Mouse (Mus musculus) forebrain, embryonic 11.5 days (tissue): ENCODE results near the gene Gm8332. TPM values are rescaled to one million over a fixed set of nuclear protein-coding genes. Genes with fewer than 3 reads are reported as not detected.
"Not testable (repeated sequence)": the region's sequence is repeated elsewhere in the genome, so short reads cannot be mapped to it uniquely, and the experiment has no call there.

Source experiments
- ATAC-seq: fragments of 200-750 bp; cut with Nextera tagmentation; replicated peaks from 2 replicates; pipeline ENCODE4 v1.8.0; 2017; ENCODE audit warnings: moderate TSS enrichment; ENCODE audit not compliant: low FRiP score
- DNase-seq: peaks from one replicate; pipeline ENCODE4 v3.0.0-alpha.2; 2017; ENCODE audit warnings: low spot score
- H3K27ac ChIP-seq: fragments of 300-500 bp; sonication (generic); 2 replicates; pipeline ENCODE4 v1.5.1; 2014; ENCODE audit warnings: low read depth, low read length
- H3K27me3 ChIP-seq: fragments of 300-500 bp; sonication (generic); 2 replicates; pipeline ENCODE4 v1.6.1; 2014; ENCODE audit warnings: mild to moderate bottlenecking, low read length, mixed read lengths; ENCODE audit not compliant: control insufficient read depth, insufficient read depth
- H3K36me3 ChIP-seq: fragments of 300-500 bp; sonication (generic); 2 replicates; pipeline ENCODE4 v1.6.1; 2014; ENCODE audit warnings: mild to moderate bottlenecking, low read length, moderate library complexity, mixed read lengths; ENCODE audit not compliant: control insufficient read depth, insufficient read depth
- H3K4me1 ChIP-seq: fragments of 300-500 bp; sonication (generic); replicated peaks from 2 replicates; pipeline ENCODE4 v1.6.1; 2014; ENCODE audit warnings: low read length, mixed read lengths; ENCODE audit not compliant: control insufficient read depth, insufficient read depth
- H3K4me2 ChIP-seq: fragments of 300-500 bp; sonication (generic); 2 replicates; pipeline ENCODE4 v1.6.1; 2014; ENCODE audit warnings: low read depth, mild to moderate bottlenecking, low read length, moderate library complexity, mixed read lengths; ENCODE audit not compliant: severe bottlenecking
- H3K4me3 ChIP-seq: fragments of 300-500 bp; sonication (generic); 2 replicates; pipeline ENCODE4 v1.5.1; 2014; ENCODE audit warnings: low read depth, low read length
- H3K9ac ChIP-seq: fragments of 300-500 bp; sonication (generic); 2 replicates; pipeline ENCODE4 v1.6.1; 2014; ENCODE audit warnings: low read length
- H3K9me3 ChIP-seq: fragments of 300-500 bp; sonication (generic); 2 replicates; pipeline ENCODE4 v1.6.1; 2016; ENCODE audit warnings: low read length, mixed read lengths; ENCODE audit not compliant: control insufficient read depth
- WGBS: fragments of 180-500 bp; shearing (Covaris S2); extraction: QIAGEN DNeasy Blood & Tissue Kit; methylation state at CpG from one replicate; pipeline ENCODE4 v1.1.7; 2014; 5-methylcytosine and 5-hydroxymethylcytosine counted together
- polyA plus RNA-seq: library from polyadenylated mRNA; unstranded; fragments of >200 nt; fragmentation: Nextera tagmentation; extraction: Ambion mirVana; gene quantifications from 2 replicates; pipeline ENCODE4 v1.2.1, GENCODE M21; 2014

Gene Gm8332
- polyA plus RNA-seq, 1 experiment from 2014 or later, result not detected

DNA sequence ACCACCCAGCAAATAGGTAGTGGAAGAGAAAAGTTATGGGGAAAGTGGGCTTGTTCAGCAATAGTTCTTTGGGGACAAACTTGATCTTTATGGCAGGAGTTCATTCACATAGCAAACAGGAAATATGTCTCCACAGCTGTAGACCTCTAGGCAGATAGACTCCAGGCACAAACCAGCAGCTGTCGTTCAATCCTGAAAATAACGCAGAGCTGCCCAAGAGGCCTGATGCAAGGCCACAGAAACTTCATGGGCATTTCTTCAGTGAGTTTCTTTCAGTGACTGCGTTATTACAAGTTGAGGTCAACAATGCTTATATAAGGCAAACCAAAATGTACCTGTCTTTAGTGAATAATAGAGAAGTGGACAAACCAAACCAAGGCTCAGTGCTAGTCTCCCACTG, 30.5 kb downstream of the Gm8332 start:
- no peaks in the 10 kb centered on the region for H3K27me3 ChIP-seq
- H3K36me3 ChIP-seq, result no peaks in the 10 kb centered on the region
- no peak overlapping the region for H3K4me3 ChIP-seq
- H3K4me1 ChIP-seq, result no peaks in the 10 kb centered on the region
- DNase-seq (no peak), ATAC-seq (no peak)
- WGBS, result 87% methylated on average over 3 of the region's 3 CpGs
- H3K9ac ChIP-seq, result no peak overlapping the region
- H3K9me3 ChIP-seq, result no peaks in the 10 kb centered on the region
- no peak overlapping the region for H3K4me2 ChIP-seq
- H3K27ac ChIP-seq, result no peak overlapping the region

DNA sequence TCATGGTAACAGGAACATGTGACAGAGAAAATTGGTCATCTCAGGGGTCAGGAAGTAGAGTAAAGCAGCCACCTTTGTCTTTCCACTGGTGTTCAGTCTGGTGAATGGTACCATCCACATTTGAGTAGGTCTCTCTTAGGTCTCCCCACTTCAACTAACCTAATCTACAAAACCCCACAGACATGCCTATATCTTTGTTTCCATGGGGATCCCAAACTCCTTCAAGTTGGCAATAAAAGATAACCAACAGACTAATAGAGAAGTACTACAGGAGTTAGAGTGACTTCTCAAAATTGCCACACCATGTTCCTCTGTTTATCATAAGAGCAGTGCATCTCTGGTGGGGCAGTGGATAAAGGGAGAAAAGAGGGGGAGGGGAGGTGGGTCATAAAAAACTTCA, 31.8 kb downstream of the Gm8332 start:
- not testable (repeated sequence) for H3K27ac ChIP-seq, H3K4me1 ChIP-seq, DNase-seq, H3K9ac ChIP-seq, H3K36me3 ChIP-seq, H3K27me3 ChIP-seq, H3K9me3 ChIP-seq, H3K4me2 ChIP-seq, H3K4me3 ChIP-seq, ATAC-seq

DNA sequence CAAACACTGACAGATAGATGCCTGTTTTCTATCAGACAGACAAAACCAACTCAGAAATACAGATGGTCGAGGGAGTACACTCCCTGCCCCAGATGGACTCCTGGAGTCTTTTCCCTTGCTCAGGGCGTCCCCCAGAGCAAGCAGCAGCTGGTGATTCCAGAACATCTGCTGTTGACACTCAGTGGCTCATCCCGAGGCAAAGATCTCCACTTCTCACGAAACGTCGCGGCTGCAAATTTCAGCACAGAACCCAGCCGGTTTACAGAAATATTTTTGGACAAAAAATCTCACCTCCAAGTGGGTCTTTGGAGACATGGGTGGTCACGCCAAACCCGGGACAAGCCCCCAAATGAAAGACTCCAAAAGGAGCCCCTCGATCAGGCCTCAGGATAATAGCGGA, 35.3 kb downstream of the Gm8332 start:
- WGBS, result 91% methylated on average over 12 of the region's 12 CpGs
- no peaks in the 10 kb centered on the region for H3K4me1 ChIP-seq
- no peak for ATAC-seq
- H3K27ac ChIP-seq, result no peak overlapping the region
- DNase-seq, result no peak
- no peaks in the 10 kb centered on the region for H3K9me3 ChIP-seq
- H3K36me3 ChIP-seq, result no peaks in the 10 kb centered on the region
- no peak overlapping the region for H3K4me3 ChIP-seq
- H3K27me3 ChIP-seq, result no peaks in the 10 kb centered on the region
- no peak overlapping the region for H3K9ac ChIP-seq
- no peak overlapping the region for H3K4me2 ChIP-seq

DNA sequence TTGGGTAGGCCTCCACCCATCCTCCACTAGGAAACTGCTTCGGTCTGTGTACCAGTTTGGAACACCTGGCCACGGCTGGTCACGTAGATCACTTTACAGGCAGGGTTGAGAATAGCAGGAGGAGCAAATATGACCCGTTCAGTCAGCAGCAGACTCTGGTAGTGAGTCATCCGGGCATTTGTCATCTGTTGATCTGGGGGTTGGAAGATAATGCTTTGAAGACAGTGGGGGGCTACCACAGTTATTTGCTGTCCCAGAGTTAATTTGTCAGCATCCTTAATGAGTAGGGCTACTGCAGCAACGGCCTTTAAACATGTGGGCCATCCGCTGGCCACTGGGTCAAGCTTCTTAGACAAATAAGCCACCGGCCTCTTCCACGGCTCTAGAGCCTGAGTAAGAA, 38.4 kb downstream of the Gm8332 start:
- not testable (repeated sequence) for ATAC-seq, H3K9me3 ChIP-seq, DNase-seq, H3K9ac ChIP-seq, H3K4me1 ChIP-seq, H3K4me2 ChIP-seq, H3K4me3 ChIP-seq, H3K27me3 ChIP-seq, H3K27ac ChIP-seq, H3K36me3 ChIP-seq
- 93% methylated on average over 9 of the region's 9 CpGs for WGBS

DNA sequence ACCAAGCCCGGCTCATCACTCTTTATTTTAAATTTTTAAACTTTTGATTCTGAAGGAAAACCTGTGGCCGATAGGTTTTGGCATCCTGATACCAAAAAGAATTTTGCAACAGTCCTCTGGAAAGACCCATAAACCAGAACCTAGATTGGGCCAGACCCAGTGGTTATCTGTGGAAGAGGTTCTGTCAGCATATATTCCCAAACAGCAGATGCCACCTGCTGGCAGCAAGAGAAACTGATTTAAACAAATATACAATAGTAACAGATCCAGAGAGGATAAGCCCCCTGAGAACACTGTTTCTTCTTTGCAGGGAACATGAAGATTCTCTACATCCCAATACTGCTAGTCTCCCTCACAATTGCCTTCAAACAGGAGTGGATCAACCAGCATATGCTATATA, 47.0 kb downstream of the Gm8332 start:
- H3K36me3 ChIP-seq, result no peaks in the 10 kb centered on the region
- DNase-seq (no peak), ATAC-seq (no peak)
- H3K9ac ChIP-seq, result no peak overlapping the region
- H3K4me3 ChIP-seq, result no peak overlapping the region
- no peak overlapping the region for H3K27ac ChIP-seq
- no peaks in the 10 kb centered on the region for H3K27me3 ChIP-seq
- WGBS, result 95% methylated on average over 2 of the region's 2 CpGs
- H3K9me3 ChIP-seq, result no peaks in the 10 kb centered on the region
- H3K4me2 ChIP-seq, result no peak overlapping the region
- no peaks in the 10 kb centered on the region for H3K4me1 ChIP-seq

Other genes with a start within 250 kb of the Gm8332 start
- gene Gm2075, start 238.3 kb downstream of the Gm8332 start, polyA plus RNA-seq, result not detected in 2 replicates
- not detected in 2 replicates for gene Gm6803, start 231.3 kb downstream of the Gm8332 start, polyA plus RNA-seq
- gene Gm2056, start 223.1 kb downstream of the Gm8332 start, polyA plus RNA-seq, result not detected in 2 replicates
- not detected in 2 replicates for gene Gm16368, start 166.4 kb downstream of the Gm8332 start, polyA plus RNA-seq
- gene Gm10436, start 68.0 kb downstream of the Gm8332 start, polyA plus RNA-seq, result not detected in 2 replicates
- not detected in 2 replicates for gene Gm5662, start 24.4 kb upstream of the Gm8332 start, polyA plus RNA-seq
- gene Gm5039, start 73.9 kb upstream of the Gm8332 start, polyA plus RNA-seq, result not detected in 2 replicates
- 15.2 and 20.9 TPM in 2 replicates for gene Adck1, start 110.5 kb upstream of the Gm8332 start, polyA plus RNA-seq